8 mouse cellular contexts compared by ENCODE assay signal in genomic region chr4:136924529-136924928, GRCm38 (mm10). TPM values are rescaled to one million over a fixed set of nuclear protein-coding genes. Genes with fewer than 3 reads are reported as not detected.
DNase-seq lines count a peak whose midpoint lies in the region; TF ChIP-seq lines count a peak whose summit lies in the region.

No protein-coding gene starts in this region.

- no peaks in the 10 kb centered on the region for H3K27me3 ChIP-seq in ES-Bruce4 (ENCODE audit: control insufficient read depth, insufficient read depth, low read length, poor library complexity, severe bottlenecking)

- peak; percentile 3 for TF ChIP-seq CTCF in ES-Bruce4 (IDR thresholded peaks at IDR 0.05; ENCODE audit: low read depth, low read length)

- H3K27ac ChIP-seq in ES-Bruce4 (ENCODE audit: insufficient read depth, low read length): no peak overlapping the region

- H3K9ac ChIP-seq in ES-Bruce4 (ENCODE audit: low read depth, poor library complexity, severe bottlenecking): no peak overlapping the region

- no peaks in the 10 kb centered on the region for H3K9me3 ChIP-seq in ES-Bruce4 (replicated peaks; ENCODE audit: control insufficient read depth, insufficient read depth, low read length, poor library complexity, severe bottlenecking)

- H3K4me3 ChIP-seq in ES-Bruce4 (ENCODE audit: low read depth, low read length): no peak overlapping the region

- no peaks in the 10 kb centered on the region for H3K4me1 ChIP-seq in ES-Bruce4 (ENCODE audit: control insufficient read depth, insufficient read depth, low read length)

- TF ChIP-seq EP300 in ES-Bruce4 (IDR thresholded peaks at IDR 0.05; ENCODE audit: insufficient read depth, low read depth, low read length): no peak

- TF ChIP-seq POLR2A in ES-Bruce4 (IDR thresholded peaks at IDR 0.05; ENCODE audit: insufficient read depth, low read length): no peak

- H3K36me3 ChIP-seq in ES-Bruce4 (ENCODE audit: control insufficient read depth, insufficient read depth, low read length, poor library complexity, severe bottlenecking): no peaks in the 10 kb centered on the region

- DNase-seq in heart, adult 8-10 months (ENCODE audit: low spot score): peak; percentile 43
- DNase-seq in heart, adult 11 months: no peak
- peak; percentile 88 for DNase-seq in embryo, embryonic 10.5 days (ENCODE audit: low spot score)
- peak; percentile 88 for DNase-seq in kidney, postnatal 10 days
- peak; percentile 28 for DNase-seq in ovary, adult 18-20 months (ENCODE audit: low spot score)
- no peak for DNase-seq in cerebellum, postnatal 36 days
- no peak for DNase-seq in frontal cortex, adult 2 months (ENCODE audit: extremely low spot score in 1 of 2, low spot score in 1 of 2)

RNA-seq across cellular contexts. Expression of gene C1qa, which starts 25.9 kb away (rescaled TPM):
- 10 to 100 TPM; 23.6 to 36.8 (median 31.2) TPM for total RNA-seq in heart, adult 8-10 months (2022)
- not detected in 2 replicates for polyA plus RNA-seq in ES-Bruce4 (2011; ENCODE audit: insufficient read depth, insufficient read length, low read depth, missing spikeins)
- polyA plus RNA-seq in frontal cortex, adult 2 months (2012; rRNA removed): 67.6 and 92.8 TPM in 2 replicates

RNA-seq across cellular contexts. Expression of gene C1qc, which starts 31.7 kb away (rescaled TPM):
- 10 to 100 TPM; 21.6 to 30.2 (median 24.9) TPM for total RNA-seq in heart, adult 8-10 months (2022)
- not detected in 2 replicates for polyA plus RNA-seq in ES-Bruce4 (2011; ENCODE audit: insufficient read depth, insufficient read length, low read depth, missing spikeins)
- 58.3 and 84.6 TPM in 2 replicates for polyA plus RNA-seq in frontal cortex, adult 2 months (2012; rRNA removed)

RNA-seq across cellular contexts. Expression of gene Epha8, which starts 32.1 kb away (rescaled TPM):
- total RNA-seq in heart, adult 8-10 months (2022): under 1 TPM in 1 of 4 experiments, not detected in 3; 0.13 TPM
- polyA plus RNA-seq in ES-Bruce4 (2011; ENCODE audit: insufficient read depth, insufficient read length, low read depth, missing spikeins): 0.61 and 0.72 TPM in 2 replicates
- polyA plus RNA-seq in frontal cortex, adult 2 months (2012; rRNA removed): 5.1 and 6.4 TPM in 2 replicates

RNA-seq across cellular contexts. Expression of gene C1qb, which starts 38.5 kb away (rescaled TPM):
- 10 to 100 TPM; 30.2 to 38.5 (median 31.2) TPM for total RNA-seq in heart, adult 8-10 months (2022)
- not detected in 2 replicates for polyA plus RNA-seq in ES-Bruce4 (2011; ENCODE audit: insufficient read depth, insufficient read length, low read depth, missing spikeins)
- polyA plus RNA-seq in frontal cortex, adult 2 months (2012; rRNA removed): 100 and 129 TPM in 2 replicates

Comparison
In these comparisons a context has a peak if more than half of its experiments do, and no peak if none do; other contexts are left out.
1. DNase-seq: peak in heart, adult 8-10 months (single experiment), embryo, embryonic 10.5 days (single experiment), kidney, postnatal 10 days (single experiment) and ovary, adult 18-20 months (single experiment); none in heart, adult 11 months (single experiment), cerebellum, postnatal 36 days (0 of 2) and frontal cortex, adult 2 months (0 of 2).
2. RNA of gene C1qa, which starts 25.9 kb away (polyA plus RNA-seq): 67.6 to 92.8 TPM in frontal cortex, adult 2 months; not detected in ES-Bruce4; every median in the first group is over 10 times any median in the second.
3. RNA of gene C1qc, which starts 31.7 kb away (polyA plus RNA-seq): 58.3 to 84.6 TPM in frontal cortex, adult 2 months; not detected in ES-Bruce4; every median in the first group is over 10 times any median in the second.